Mouse (Mus musculus) macrophage (primary cell): ENCODE results near the gene Slc4a4. TPM values are rescaled to one million over a fixed set of nuclear protein-coding genes. Genes with fewer than 3 reads are reported as not detected.

Experiments used
- polyA plus RNA-seq: library from polyadenylated mRNA; stranded (reverse); fragments of 250-400 nt; gene quantifications from 3 replicates; pipeline ENCODE4 v1.2.4, GENCODE M21; 2018; ENCODE audit warnings: inconsistent platforms

Slc4a4 gene
- polyA plus RNA-seq, 1 experiment from 2014 or later: not detected

Other genes with a start within 250 kb of the Slc4a4 start
- 46.1 to 114 TPM (median 64.2 TPM) in 3 replicates for gene Grsf1, start 210.6 kb upstream of the Slc4a4 start, polyA plus RNA-seq
- gene Mob1b, start 166.0 kb upstream of the Slc4a4 start, polyA plus RNA-seq: 8.3 to 13.9 TPM (median 13.6 TPM) in 3 replicates
- 27.6 to 66.9 TPM (median 53.1 TPM) in 3 replicates for gene Dck, start 121.8 kb upstream of the Slc4a4 start, polyA plus RNA-seq